Mouse (Mus musculus) testis, postnatal 14 days (tissue): Measurements from ENCODE around the gene Arf5.
A peak's percentile ranks its signal among the peaks of the same experiment; 100 is the strongest.

Experiments
- DNase-seq: peaks from one replicate; pipeline ENCODE4 v3.0.0; 2021; ENCODE audit warnings: low spot score

Arf5 gene

DNA sequence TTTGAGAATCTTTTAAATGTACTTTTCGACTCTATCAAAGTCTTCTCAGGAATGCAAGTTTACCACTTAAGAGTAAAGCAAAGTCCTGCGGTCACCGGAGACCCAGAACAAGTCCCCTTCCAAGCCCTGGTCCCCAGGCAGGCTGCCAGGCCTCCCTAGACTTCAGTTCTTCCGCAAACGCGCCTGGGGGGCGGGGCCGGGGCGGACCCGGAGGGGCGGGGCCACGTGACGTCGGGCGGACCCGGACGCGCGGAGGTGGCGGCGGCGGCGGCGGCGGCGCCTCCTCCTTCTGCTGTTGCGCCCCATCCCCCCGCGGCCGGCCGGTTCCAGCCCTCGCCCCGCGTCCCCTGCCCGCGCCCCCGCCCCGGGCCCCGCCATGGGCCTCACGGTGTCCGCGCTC is at the start of gene Arf5:
Arf5 (plus strand) TSS at position 248 of the 400 bp plus-strand sequence.
- DNase-seq: peak; percentile 91

DNA sequence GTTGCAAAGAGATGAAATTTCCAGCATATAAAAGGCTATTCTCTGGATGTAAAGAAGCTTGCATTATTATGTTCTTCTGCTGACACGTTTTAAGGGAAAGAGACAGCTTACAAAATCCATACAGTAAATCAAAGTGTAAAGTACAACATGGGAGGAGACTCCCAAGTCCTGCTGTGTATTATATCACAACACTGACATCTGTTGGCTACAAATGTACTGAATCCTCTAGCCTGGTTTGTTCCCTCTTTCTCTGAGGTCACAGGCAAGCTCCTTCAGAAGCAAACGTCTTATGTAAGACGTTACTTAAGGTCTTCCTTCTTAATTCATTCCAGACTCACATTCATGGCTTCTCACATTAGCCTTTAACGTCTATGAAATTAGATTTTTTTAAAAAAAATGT is 41.4 kb upstream of the Arf5 start:
- no peak for DNase-seq

DNA sequence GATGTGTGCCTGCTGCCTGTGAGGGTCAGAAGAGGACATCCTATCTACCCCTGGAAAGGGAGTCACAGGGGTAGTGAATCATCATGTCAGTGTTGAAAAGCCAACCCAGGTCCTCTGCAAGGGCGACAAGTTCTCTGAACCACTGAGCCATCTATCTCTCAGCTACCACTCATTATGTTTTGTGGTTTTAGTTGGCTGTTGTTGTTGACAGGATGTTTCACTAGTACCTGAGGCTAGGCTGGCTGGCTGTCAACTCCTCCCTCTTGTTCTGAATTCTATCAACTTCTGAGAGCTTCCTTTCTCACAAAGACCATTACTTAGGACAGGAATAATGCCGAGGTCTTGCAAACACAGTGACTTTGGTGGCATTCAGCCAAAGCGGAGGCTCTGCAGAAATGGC is 38.2 kb upstream of the Arf5 start:
- DNase-seq: no peak

DNA sequence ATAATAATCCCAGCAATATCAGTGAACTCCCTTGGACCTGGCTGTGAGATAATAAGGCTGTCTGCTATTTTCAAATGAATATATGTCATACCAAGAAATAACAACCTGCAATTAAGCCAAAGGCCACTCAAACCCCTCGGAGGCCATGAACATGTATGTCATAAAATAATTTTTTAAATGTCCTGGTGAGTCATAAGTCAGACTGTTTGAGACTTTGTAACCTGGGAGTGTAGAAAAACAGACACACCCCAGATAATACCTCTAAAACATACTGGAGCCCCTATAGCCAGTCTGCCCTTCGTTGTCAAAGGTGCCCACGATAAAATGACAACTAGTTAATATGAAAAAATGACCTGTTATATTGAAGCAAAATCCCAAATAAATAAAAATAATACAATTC is 34.3 kb upstream of the Arf5 start:
- no peak for DNase-seq

DNA sequence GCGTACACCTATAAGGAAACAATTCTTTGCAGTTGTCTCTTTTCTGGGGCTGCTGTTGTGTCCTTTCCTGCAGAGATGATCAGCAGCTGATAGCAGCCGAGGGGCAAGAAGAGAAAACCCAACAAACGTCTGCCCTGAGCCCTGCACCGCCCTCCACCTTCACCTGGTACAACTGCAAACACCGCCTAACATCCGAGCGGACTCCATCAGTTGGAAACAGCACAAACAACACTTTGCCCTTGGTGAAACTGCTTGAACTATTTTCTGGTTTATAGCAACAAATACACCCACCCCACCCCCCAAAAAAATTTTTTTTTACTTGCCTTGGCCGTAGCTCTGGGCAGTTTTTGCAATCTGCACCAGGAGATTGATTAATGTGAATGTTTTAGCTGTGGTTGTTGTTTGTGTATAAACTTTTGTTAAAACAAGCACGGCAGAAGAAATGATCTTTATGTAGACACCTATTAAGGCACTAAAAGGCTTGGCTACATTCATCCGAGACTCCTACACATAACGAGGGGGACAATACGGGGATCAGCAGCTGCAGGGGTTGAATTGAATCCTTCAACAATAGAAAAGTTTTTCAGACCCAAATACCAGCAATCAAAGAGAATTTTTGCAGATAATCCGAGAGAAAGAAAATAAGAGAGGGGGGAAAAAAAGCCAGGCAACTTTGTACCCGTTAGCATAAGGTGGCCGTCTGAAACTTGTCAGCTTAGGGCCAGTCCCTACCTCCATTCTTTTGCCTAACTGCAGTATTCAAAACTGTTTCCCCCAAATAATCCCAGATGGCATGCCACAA is 27.1 kb upstream of the Arf5 start:
- no peak for DNase-seq

DNA sequence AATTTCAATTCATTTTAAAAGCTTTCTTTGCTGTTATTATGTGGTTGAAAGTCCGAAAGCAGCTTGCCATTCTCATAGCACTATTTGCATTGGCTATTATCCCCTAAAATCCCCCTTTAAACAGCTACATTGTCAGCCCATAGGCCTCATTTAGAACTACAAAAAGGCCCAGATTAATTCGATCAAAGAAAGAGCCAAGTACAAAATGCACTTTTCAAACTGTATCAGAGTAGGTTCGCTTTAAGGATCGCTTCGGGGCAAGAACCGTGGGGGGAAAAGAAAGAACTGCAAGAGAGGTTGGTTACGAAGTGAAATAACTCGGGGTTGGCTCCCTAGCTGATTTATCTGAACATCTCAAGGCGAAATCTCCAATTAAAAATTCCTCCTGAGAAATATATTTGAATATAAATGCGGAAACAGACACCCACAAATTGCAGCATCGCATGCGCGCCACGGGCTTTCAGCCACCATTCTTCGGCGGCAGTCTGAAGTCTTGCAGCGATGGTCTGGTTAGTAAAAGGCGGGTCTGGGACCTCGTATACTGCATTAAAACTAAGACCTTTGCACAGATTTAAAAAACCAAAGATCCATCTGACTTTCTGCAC is 26.4 kb upstream of the Arf5 start:
- DNase-seq: no peak

DNA sequence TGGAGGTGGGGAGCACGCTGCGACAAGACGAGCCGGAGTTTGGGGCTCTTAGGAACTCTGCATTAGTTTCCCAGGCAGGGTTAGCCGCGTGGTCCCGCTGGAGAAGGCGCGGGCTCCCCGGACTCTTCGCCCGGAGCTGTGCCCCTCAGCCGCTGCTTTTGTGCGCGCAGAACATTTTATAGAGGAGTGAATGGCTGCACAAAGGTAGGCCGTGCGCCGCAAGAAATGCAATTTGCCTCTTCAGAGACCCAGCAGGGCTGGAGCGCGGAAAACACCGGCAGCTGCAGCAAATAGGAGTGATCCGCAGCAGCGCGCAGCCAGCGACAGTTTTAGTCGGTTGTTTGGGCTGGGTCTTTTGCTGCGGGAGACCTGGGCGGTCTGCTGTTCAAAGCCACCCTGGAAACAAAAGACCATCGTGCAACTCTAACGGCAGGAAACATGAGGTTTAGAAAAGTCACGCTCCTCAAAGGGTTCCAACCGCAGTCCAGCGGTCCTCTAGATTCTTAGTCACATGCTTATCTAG is 25.6 kb upstream of the Arf5 start, which contains the start of gene Zfp800:
Zfp800 (minus strand) TSS at position 325 of the 523 bp plus-strand sequence.
- DNase-seq: no peak

DNA sequence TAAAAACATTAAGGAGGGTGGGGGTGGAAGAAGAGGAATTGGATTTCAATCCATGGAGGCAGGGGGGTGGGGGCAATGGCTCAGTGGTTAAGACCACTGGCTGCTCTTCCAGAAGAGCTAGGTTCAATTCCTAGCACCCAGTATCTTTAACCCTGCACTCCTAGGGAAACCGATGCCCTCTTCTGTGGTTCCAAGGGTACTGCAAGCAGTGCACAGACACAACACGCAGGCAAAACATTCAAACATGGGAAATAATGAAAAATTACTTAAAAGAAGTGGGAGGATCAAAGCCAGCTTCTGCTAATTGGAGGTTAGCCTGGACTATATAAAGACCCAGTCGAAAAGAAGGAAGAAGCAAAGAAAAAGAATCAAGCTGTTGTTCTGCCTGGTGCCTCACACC is 24.6 kb upstream of the Arf5 start:
- no peak for DNase-seq

DNA sequence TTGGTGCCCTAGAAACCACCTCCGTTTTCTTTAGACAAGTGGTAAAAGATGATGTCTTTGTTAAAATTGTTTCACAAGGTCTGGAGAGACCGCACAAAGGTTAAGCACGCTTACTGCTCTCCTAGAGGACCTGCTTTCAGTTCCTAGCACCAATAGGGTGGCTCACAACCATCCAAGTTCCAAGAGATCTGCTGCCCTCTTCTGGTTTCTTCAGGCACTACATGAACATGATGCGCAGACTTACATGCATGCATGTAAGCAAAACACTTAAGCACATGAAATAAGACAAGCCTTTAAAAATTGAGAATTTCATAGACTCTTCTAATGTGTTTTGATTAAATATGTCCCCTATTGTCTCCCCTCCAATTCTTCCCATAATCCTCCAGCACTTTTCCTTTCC is 23.6 kb upstream of the Arf5 start:
- no peak for DNase-seq

DNA sequence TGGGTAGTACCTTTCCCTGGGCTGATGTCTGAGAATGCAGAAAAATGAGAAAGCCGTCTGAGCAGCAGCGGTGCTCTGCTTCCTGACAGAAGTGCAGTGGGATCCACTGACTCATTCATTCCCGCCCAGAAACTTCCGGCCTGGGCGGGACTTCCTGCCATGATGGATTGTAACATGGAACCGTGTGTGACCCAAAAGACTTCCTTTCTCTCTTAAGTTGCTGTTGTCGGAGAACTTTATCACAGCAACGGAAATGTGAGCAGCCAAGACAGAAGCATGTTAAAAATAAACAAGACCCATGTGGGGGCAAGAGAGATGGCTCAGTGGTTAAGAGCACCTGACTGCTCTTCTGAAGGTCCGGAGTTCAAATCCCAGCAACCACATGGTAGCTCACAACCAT is 13.3 kb upstream of the Arf5 start:
- no peak for DNase-seq

DNA sequence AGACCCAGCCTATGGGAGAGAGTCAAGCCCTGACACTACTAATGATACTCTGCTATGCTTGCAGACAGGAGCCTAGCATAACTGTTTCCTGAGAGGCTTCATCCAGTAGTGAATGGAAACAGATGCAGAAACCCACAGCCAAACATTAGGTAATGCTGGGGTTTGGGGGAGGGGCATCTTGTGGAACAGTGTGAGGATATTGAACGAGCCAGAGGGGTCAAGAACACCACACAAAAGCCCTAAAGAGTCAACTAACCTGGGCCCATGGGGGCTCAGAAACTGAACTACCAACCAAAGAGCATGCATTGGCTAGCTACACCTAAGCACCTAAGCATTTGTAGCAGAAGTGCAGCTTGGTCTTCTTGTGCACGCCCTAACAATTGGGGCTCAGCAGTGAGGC is 12.1 kb upstream of the Arf5 start:
- DNase-seq: no peak

DNA sequence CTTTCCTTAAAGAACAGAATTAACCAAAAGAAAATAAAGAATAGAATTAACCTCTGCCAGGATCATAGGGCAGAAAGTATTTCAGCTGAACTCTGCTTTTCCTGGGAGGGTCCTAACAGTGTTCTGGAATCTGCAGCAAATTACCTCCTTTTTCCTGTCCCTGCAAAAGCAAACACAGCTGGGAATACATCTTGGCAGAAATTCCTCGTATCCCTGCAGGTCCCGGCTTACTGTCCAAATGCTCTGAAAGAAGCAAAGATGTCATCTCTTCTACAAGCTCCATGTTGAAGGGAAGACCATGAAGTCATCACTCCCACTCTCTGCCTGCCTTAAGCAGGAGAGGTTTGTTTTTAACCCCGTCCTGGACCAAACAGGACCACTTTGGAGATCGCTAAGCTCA is 6.4 kb upstream of the Arf5 start:
- no peak for DNase-seq

DNA sequence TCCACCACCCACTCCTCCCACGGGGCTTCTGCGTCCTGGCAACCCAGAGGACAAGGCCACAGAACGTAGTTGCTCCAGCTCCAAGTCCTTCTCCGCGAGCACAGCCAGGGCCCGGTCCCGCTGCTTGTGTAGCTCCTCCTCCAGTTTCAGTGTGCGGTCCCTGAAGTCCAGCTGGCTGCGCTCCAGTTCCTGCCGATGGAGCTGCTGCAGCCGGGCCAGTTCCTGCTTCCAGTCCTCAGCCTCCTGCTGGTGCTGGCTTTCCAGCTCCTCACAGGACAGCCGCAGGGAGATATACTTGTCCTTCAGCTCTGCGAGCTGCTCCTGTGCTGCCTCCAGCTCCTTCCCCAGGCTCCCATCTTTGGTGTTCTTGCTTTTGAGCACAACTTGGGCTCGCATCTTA is 4.9 kb upstream of the Arf5 start:
- DNase-seq: peak; percentile 80

DNA sequence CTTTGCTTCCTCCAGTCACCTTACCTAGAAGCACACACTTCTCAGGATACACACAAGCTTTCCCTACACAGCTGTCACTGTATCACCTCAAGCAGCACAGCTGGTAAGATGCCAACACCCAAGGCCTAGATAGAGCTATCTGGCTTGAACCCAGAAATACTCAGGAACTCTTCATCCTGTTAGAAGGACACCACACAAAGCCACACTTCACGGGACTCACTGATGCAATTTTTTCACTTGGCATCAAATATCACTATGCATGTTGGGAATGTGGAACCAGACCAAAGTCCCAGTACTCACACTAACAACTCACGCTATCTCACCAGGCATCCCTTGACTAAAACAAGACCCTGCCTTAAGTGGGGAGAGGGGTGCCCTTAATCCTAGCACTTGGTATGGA is 3.7 kb upstream of the Arf5 start:
- peak; percentile 43 for DNase-seq

DNA sequence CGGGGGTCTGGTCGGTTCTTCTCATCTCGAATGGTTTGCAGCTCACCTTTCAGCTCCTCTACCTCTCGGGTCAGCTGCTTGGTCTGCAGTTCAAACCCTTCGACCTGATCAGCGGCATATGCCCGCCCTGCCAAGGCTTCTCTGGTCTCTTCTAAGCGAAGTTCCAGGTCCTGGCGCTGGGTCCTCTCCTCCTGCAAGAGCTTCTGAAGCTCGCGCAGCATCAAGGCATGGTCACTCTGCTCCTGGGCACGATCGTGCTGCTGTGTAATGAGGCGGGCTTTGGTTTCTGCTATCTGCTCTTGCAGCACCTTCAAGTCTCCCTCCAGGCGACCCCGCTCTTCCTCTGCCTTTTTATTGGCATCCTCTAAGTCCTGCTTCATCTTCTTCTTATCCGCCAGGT is 3.0 kb upstream of the Arf5 start:
- no peak for DNase-seq

DNA sequence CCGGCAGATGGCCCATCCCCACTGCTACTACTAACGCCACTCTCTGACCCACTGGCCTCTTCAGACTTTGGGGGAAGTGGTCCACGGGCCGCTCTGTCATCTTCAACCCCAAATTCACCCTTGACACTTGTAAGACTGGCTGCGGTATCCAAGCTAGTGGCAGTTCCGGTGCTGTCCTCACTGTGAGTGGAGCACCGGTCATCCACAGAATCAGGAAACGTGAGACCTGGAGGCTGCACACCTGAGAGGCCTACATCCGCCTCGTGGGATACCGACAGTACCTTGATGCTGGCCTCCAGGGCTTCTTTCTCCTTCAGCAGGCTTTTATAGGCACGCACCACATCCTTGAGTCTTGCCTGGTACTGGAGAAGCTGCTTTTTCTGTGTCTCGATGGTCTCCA is 2.5 kb upstream of the Arf5 start:
- no peak for DNase-seq

DNA sequence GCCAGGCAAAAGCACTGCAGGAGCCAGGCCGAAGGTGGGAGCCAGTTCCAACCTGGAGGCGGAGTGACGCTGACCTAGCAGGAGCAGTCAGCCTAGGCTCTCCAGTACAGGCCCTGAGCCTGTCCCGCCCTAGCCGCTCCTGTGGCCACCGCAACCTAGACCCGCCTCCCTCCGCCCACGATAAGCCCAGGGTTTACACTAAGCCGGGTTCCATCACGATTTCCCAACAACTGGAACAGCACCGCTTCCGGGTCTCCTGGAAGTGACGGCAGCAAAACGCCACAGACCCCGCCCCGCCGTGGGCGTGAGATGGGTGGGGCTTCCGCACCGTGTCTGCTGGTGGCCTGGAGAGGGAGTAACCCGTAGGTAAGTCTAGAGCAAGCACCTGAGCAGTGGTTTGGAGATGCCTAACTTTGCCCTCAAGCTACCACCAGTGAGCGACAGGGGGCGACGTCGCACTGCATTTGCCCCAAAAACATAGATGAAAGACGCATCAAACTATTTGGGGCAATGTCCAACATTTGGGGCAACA is 1.8 kb upstream of the Arf5 start:
- DNase-seq: peak; percentile 91

DNA sequence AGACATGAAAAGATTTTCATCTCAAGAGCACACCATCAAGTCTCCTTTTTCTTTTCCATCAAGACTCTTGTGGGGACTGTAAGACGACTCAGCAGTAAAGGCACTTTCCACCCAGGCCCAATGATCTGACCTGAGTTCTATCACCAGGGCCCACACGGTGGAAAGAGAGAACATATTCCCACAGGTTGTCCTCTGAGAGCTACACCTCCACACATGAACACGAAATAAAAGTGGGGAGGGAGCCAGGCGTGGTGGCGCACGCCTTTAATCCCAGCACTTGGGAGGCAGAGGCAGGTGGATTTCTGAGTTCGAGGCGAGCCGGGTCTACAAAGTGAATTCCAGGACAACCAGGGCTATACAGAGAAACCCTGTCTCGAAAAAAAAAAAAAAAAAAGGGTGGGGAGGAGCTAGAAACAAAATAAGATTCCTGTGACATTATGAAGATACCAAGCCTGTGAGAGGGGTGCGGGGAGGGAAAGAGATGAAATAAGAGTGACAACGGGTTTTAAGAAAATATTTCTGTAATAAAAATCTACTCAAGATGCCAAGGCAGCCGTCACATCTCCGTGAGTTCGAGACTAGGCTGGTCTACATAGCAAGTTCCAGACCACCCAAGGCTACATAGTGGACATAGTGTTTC is 589 bp upstream of the Arf5 start:
- no peak for DNase-seq

DNA sequence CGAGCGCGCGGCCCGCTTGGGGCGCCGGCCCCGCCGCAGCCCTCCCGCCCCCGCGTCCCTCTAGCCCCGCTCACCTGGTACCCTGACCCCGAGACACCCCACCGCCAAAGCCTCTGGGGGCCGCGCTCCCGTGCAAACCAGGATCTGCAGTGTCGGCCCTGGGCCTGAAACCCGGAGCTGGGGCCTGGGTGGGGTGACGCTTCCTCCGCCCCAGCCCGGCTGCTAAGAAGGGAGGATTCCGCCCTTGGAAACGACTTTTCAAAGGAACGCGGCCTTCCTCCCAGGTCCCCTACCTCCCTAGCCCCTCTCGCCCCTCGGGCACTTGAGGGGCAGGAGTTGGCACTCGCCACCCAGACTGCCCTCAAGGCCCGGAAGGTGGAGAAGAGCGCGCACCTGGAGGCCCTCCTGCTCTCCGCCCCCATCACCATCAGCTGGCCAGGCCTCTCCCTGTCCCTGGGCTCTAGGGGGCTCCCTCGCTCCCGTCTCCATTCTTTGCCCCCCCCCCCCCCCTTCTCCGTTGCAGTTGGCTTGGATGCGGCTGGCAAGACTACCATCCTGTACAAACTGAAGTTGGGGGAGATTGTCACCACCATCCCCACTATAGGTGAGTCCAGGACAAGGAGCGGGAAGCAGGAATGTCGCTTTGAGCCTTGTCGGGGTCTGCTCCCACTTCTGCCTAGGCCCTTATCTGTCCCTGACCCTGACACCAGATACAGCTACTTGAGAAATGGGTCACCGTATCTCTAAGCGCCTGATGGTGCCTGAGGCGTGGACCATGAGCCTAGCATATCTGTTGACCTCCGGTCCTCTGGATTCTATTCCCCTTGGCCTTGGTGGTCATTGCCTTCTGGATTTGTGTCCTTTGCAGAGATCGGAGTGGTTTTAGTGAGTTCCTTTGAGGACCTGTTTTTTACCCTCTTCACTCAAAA is 671 bp downstream of the Arf5 start:
- DNase-seq: peak; percentile 49

DNA sequence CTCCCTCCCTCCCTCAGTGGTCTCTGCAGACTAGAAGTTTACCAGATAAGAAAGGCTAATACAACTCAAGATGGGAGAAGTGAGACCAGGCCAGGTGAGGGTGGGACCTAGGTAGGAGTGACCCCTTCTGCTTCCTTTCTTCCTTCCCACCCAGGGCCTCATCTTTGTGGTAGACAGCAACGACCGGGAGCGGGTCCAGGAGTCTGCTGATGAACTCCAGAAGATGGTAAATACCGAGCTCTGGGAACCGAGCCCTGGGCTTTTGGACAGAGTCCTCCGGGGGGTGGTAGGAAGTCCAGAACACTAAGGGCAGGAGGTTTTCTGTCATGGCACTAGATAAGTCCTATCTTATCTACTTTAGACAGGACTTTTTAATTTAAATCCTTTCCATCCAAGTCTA is 1.7 kb downstream of the Arf5 start:
- no peak for DNase-seq

DNA sequence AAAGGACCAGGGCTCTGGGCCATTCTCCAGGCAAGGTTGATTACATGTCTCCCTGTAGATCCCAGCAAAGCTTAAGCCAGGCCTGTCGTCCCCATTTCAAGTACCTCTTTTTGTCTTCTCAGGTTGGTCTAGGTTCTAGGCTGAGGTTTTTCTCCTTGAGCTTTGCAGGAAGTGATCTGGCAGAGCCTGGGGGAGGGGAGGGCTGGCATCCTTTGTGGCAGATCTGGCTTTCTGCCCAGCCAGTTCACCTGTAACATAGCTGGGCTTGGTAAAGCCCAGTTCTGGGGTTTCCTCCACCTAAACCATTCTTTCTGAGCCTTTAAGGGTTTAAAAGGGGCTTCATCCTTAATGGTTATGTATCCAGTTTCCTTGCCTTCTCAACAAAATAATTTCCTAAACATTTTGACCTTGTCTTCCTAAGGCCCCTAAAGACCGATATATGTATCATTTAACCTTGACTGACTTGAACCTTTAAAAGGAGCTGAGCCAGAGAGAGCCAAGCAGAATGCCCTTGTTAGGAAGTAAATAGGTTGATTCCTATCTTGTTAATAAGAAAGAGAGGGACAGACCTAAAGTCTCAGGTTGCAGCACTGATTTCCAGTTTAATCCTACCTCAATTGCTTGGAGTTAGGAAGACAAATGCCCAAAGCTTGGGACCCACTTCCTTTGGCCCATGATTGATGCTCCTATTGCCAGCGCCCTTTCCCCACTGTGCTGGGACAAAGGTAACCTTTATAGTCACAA is 3.9 kb downstream of the Arf5 start, which contains the start of gene Fscn3:
Fscn3 (plus strand) TSS at position 694 of the 744 bp plus-strand sequence.
- DNase-seq: no peak
